Mouse (Mus musculus) forebrain, embryonic 13.5 days (tissue): ENCODE data around the gene Adamts4. TPM values are rescaled to one million over a fixed set of nuclear protein-coding genes. Genes with fewer than 3 reads are reported as not detected.
A peak's percentile ranks its signal among the peaks of the same experiment; 100 is the strongest.

Source experiments
- ATAC-seq: fragments of 200-750 bp; cut with Nextera tagmentation; 2 replicates; pipeline ENCODE4 v1.8.0; 2017
- H3K27ac ChIP-seq: fragments of 300-500 bp; sonication (generic); 2 replicates; pipeline ENCODE4 v1.5.1; 2015; ENCODE audit warnings: inconsistent platforms, mild to moderate bottlenecking, moderate library complexity
- H3K27me3 ChIP-seq: fragments of 300-500 bp; sonication (generic); 2 replicates; pipeline ENCODE4 v1.6.1; 2015; ENCODE audit warnings: mild to moderate bottlenecking, inconsistent platforms
- H3K36me3 ChIP-seq: fragments of 300-500 bp; sonication (generic); 2 replicates; pipeline ENCODE4 v1.6.1; 2015; ENCODE audit warnings: mild to moderate bottlenecking, inconsistent platforms; ENCODE audit not compliant: poor library complexity, severe bottlenecking
- H3K4me1 ChIP-seq: fragments of 300-500 bp; sonication (generic); 2 replicates; pipeline ENCODE4 v1.6.1; 2015; ENCODE audit warnings: inconsistent platforms
- H3K4me2 ChIP-seq: fragments of 300-500 bp; sonication (generic); 2 replicates; pipeline ENCODE4 v1.6.1; 2015; ENCODE audit warnings: inconsistent platforms, mild to moderate bottlenecking, moderate library complexity
- H3K4me3 ChIP-seq: fragments of 300-500 bp; sonication (generic); 2 replicates; pipeline ENCODE4 v1.5.1; 2015; ENCODE audit warnings: mild to moderate bottlenecking, inconsistent platforms
- H3K9ac ChIP-seq: fragments of 300-500 bp; sonication (generic); 2 replicates; pipeline ENCODE4 v1.6.1; 2015; ENCODE audit warnings: mild to moderate bottlenecking, inconsistent platforms
- H3K9me3 ChIP-seq: fragments of 300-500 bp; sonication (generic); replicated peaks from 2 replicates; pipeline ENCODE4 v1.6.1; 2016; ENCODE audit warnings: inconsistent platforms
- WGBS: fragments of 180-500 bp; shearing (Covaris S2); methylation state at CpG from one replicate; pipeline ENCODE4 v1.1.7; 2015; 5-methylcytosine and 5-hydroxymethylcytosine counted together
- polyA plus RNA-seq: library from polyadenylated mRNA; unstranded; fragments of >200 nt; fragmentation: Nextera tagmentation; extraction: Ambion mirVana; gene quantifications from 2 replicates; pipeline ENCODE4 v1.2.1, GENCODE M21; 2015

Adamts4 gene
- polyA plus RNA-seq, 1 experiment from 2014 or later = 7.3 TPM

- Histone ChIP-seq H3K36me3 (peaks cover 11% of the 10 kb centered on the region; the same call in 1 of the 2 replicates), H3K9ac (no peak overlapping the region), H3K27ac (no peak overlapping the region), H3K4me3 (no peak overlapping the region), H3K27me3 (no peaks in the 10 kb centered on the region), H3K4me2 (no peak overlapping the region), H3K4me1 (peaks cover 17% of the 10 kb centered on the region), H3K9me3 (no peaks in the 10 kb centered on the region)
- 94% methylated on average over 3 of the region's 3 CpGs for WGBS
- no peak for ATAC-seq
Measured at GRCm38 (mm10) chr1:171260316-171260715, 10.1 kb downstream of the Adamts4 start.

GRCm38 (mm10) chr1:171262594-171263130, 12.4 kb downstream of the Adamts4 start:
- Histone ChIP-seq H3K4me2 (peak overlapping the region; percentile 61), H3K9ac (peak overlapping the region; percentile 53), H3K36me3 (peaks cover 3% of the 10 kb centered on the region; the same call in 1 of the 2 replicates), H3K9me3 (no peaks in the 10 kb centered on the region), H3K27me3 (no peaks in the 10 kb centered on the region), H3K4me3 (peak overlapping the region; percentile 30), H3K27ac (peak overlapping the region; percentile 91), H3K4me1 (peaks cover 17% of the 10 kb centered on the region)
- 5% methylated on average over 8 of the region's 8 CpGs for WGBS
- ATAC-seq = peak; percentile 80

GRCm38 (mm10) chr1:171263185-171263611, 13.0 kb downstream of the Adamts4 start:
- Histone ChIP-seq H3K4me3 (peak overlapping the region; percentile 30; the same call in 1 of the 2 replicates), H3K27ac (peak overlapping the region; percentile 91), H3K9ac (no peak overlapping the region), H3K27me3 (no peaks in the 10 kb centered on the region), H3K36me3 (no peaks in the 10 kb centered on the region), H3K4me1 (peaks cover 17% of the 10 kb centered on the region), H3K9me3 (no peaks in the 10 kb centered on the region), H3K4me2 (peak overlapping the region; percentile 61)
- ATAC-seq = peak; percentile 94
- WGBS = 6% methylated on average over 2 of the region's 2 CpGs

GRCm38 (mm10) chr1:171263666-171264461, 13.6 kb downstream of the Adamts4 start:
- ATAC-seq = no peak
- Histone ChIP-seq H3K9me3 (no peaks in the 10 kb centered on the region), H3K9ac (no peak overlapping the region), H3K4me2 (peak overlapping the region; percentile 61), H3K36me3 (no peaks in the 10 kb centered on the region), H3K27ac (peak overlapping the region; percentile 91), H3K4me1 (peaks cover 17% of the 10 kb centered on the region), H3K4me3 (no peak overlapping the region), H3K27me3 (no peaks in the 10 kb centered on the region)
- WGBS = 76% methylated on average over 3 of the region's 3 CpGs

- WGBS = 82% methylated on average over 4 of the region's 4 CpGs
- Histone ChIP-seq H3K4me3 (no peak overlapping the region), H3K4me1 (peaks cover 29% of the 10 kb centered on the region), H3K27ac (no peak overlapping the region), H3K9me3 (no peaks in the 10 kb centered on the region), H3K9ac (no peak overlapping the region), H3K36me3 (no peaks in the 10 kb centered on the region), H3K4me2 (no peak overlapping the region), H3K27me3 (no peaks in the 10 kb centered on the region)
- no peak for ATAC-seq
Measured at GRCm38 (mm10) chr1:171265971-171266744, 15.9 kb downstream of the Adamts4 start.

- Histone ChIP-seq H3K4me1 (peaks cover 34% of the 10 kb centered on the region), H3K4me3 (no peak overlapping the region), H3K27ac (no peak overlapping the region), H3K36me3 (peaks cover 17% of the 10 kb centered on the region), H3K27me3 (no peaks in the 10 kb centered on the region), H3K9me3 (no peaks in the 10 kb centered on the region), H3K9ac (no peak overlapping the region), H3K4me2 (no peak overlapping the region)
- WGBS = 68% methylated on average over 1 of the region's 1 CpGs
- ATAC-seq = no peak
Measured at GRCm38 (mm10) chr1:171268341-171268740, 18.1 kb downstream of the Adamts4 start.

GRCm38 (mm10) chr1:171269848-171270572, 19.8 kb downstream of the Adamts4 start, which contains the start of gene B4galt3:
Gene B4galt3, plus strand, starts transcription at chr1:171270328.
- peak; percentile 97 for ATAC-seq
- Histone ChIP-seq H3K36me3 (peaks cover 33% of the 10 kb centered on the region), H3K4me1 (peaks cover 27% of the 10 kb centered on the region), H3K27ac (no peak within 1 kb of the TSS), H3K9me3 (no peaks in the 10 kb centered on the region), H3K4me2 (peak within 1 kb of the TSS; percentile 98), H3K9ac (peak within 1 kb of the TSS; percentile 90), H3K27me3 (no peaks in the 10 kb centered on the region), H3K4me3 (peak within 1 kb of the TSS; percentile 88)
- 3% methylated on average over 36 of the region's 36 CpGs for WGBS

- H3K4me3 ChIP-seq = peak overlapping the region; percentile 88
- no peaks in the 10 kb centered on the region for H3K9me3 ChIP-seq
- peak overlapping the region; percentile 98 for H3K4me2 ChIP-seq
- peaks cover 27% of the 10 kb centered on the region for H3K4me1 ChIP-seq
- no peaks in the 10 kb centered on the region for H3K27me3 ChIP-seq
- no peak overlapping the region for H3K27ac ChIP-seq
- WGBS = under 1% methylated on average over 18 of the region's 19 CpGs
- peak; percentile 71 for ATAC-seq
- H3K9ac ChIP-seq = peak overlapping the region; percentile 90
- H3K36me3 ChIP-seq = peaks cover 39% of the 10 kb centered on the region
Measured at GRCm38 (mm10) chr1:171270573-171270900, 20.3 kb downstream of the Adamts4 start.

GRCm38 (mm10) chr1:171271196-171271595, 21.0 kb downstream of the Adamts4 start:
- no peak overlapping the region for H3K27ac ChIP-seq
- peaks cover 45% of the 10 kb centered on the region for H3K36me3 ChIP-seq
- ATAC-seq = no peak
- peak overlapping the region; percentile 90 for H3K9ac ChIP-seq
- no peaks in the 10 kb centered on the region for H3K27me3 ChIP-seq
- peaks cover 27% of the 10 kb centered on the region for H3K4me1 ChIP-seq
- peak overlapping the region; percentile 98 for H3K4me2 ChIP-seq
- no peaks in the 10 kb centered on the region for H3K9me3 ChIP-seq
- peak overlapping the region; percentile 88 for H3K4me3 ChIP-seq
- WGBS = 58% methylated on average over 9 of the region's 9 CpGs

GRCm38 (mm10) chr1:171271622-171272021, 21.4 kb downstream of the Adamts4 start:
- Histone ChIP-seq H3K4me3 (peak overlapping the region; percentile 4; the same call in 1 of the 2 replicates), H3K4me1 (peaks cover 27% of the 10 kb centered on the region), H3K9me3 (no peaks in the 10 kb centered on the region), H3K9ac (no peak overlapping the region; the same call in 1 of the 2 replicates), H3K27me3 (no peaks in the 10 kb centered on the region), H3K4me2 (peak overlapping the region; percentile 98), H3K27ac (no peak overlapping the region), H3K36me3 (peaks cover 50% of the 10 kb centered on the region)
- 73% methylated on average over 10 of the region's 10 CpGs for WGBS
- no peak for ATAC-seq

- Histone ChIP-seq H3K9me3 (no peaks in the 10 kb centered on the region), H3K4me3 (peak overlapping the region; percentile 4; the same call in 1 of the 2 replicates), H3K27ac (no peak overlapping the region), H3K4me2 (peak overlapping the region; percentile 98; the same call in 1 of the 2 replicates), H3K27me3 (no peaks in the 10 kb centered on the region), H3K9ac (no peak overlapping the region; the same call in 1 of the 2 replicates), H3K36me3 (peaks cover 54% of the 10 kb centered on the region), H3K4me1 (peaks cover 27% of the 10 kb centered on the region)
- no peak for ATAC-seq
- WGBS = 90% methylated on average over 3 of the region's 3 CpGs
Measured at GRCm38 (mm10) chr1:171272086-171272485, 21.9 kb downstream of the Adamts4 start.
